Mouse (Mus musculus): Measurements from ENCODE around the gene Krt7. TPM values are rescaled to one million over a fixed set of nuclear protein-coding genes. Genes with fewer than 3 reads are reported as not detected.

The Krt7 gene
- polyA plus RNA-seq, 1 experiment: 28.3 TPM

DNA sequence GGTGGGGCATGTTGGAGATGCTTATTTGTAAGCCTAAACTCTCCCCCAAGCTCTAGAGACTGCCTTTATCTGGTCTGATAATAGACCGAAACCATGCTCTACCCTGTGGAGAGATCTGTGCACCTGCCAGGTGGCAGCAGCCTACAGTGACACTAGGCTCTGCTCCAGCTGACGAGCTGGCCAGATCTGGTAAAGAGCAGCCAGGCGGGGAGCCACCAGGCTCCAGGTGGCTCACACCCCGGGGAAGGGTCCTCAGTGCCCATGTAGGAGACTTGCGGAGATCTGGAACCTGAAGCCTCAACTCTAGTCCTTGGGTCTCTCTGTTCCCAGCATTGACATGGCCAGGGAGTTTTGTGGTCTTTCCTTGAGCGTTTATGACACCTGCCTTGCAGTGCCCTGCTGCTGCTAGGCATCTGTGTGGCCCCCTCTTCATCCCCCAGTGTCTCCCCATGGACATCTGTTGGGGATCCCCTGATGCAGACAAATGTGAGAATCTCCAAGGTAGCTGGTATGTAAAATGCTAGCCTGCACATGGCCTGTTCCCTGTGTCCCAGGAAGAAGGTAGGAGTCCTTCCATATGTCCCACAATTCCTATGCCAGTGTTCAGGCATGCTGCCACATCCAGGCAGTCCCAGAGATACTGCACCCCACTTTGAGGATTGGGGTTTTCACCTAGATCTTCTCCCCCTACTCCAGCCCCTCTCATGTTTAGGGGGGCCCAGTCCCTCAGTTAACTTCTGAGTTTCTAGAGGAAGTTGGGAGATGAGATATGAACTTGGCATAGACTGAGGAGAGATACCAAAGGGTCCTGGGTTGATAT, 34.7 kb upstream of the Krt7 start:
- no peak for DNase-seq
- 61% methylated on average over 6 of the region's 6 CpGs for WGBS
- H3K4me3 ChIP-seq (ENCODE audit: control insufficient read depth, insufficient read depth, low read length): no peak overlapping the region
- H3K27me3 ChIP-seq (ENCODE audit: control insufficient read depth, insufficient read depth, low read length): no peaks in the 10 kb centered on the region
- H3K27ac ChIP-seq (ENCODE audit: control insufficient read depth, insufficient read depth, low read length): no peak overlapping the region
- no peak for TF ChIP-seq CTCF (IDR thresholded peaks at IDR 0.05; ENCODE audit: borderline replicate concordance, control insufficient read depth, extremely low read depth, insufficient read depth, low read length, poor library complexity)
- TF ChIP-seq POLR2A (IDR thresholded peaks at IDR 0.05; ENCODE audit: control insufficient read depth, extremely low read depth, insufficient read depth, low read length, poor library complexity): no peak
- peaks cover 3% of the 10 kb centered on the region; the same call in 1 of the 2 replicates for H3K4me1 ChIP-seq (replicated peaks; ENCODE audit: control insufficient read depth, insufficient read depth, low read length)
- H3K36me3 ChIP-seq (ENCODE audit: control insufficient read depth, insufficient read depth, low read length): no peaks in the 10 kb centered on the region

DNA sequence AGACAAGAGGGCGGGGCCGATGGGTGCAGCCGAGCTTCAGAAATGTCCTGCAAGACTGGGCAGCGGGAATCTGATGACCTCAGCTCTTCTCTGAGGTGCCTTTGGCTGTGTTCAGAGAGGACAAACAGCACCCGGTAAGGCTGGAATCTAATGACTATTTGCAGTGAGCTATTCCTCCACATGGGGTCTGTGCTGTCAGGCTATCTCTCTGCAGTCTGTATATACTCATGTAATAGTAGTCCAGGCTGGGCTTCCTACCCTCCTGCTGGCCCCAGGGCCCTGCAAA, 34.1 kb upstream of the Krt7 start:
- no peaks in the 10 kb centered on the region for H3K27me3 ChIP-seq (ENCODE audit: control insufficient read depth, insufficient read depth, low read length)
- H3K36me3 ChIP-seq (ENCODE audit: control insufficient read depth, insufficient read depth, low read length): no peaks in the 10 kb centered on the region
- H3K4me1 ChIP-seq (replicated peaks; ENCODE audit: control insufficient read depth, insufficient read depth, low read length): peaks cover 3% of the 10 kb centered on the region; the same call in 1 of the 2 replicates
- no peak overlapping the region for H3K27ac ChIP-seq (ENCODE audit: control insufficient read depth, insufficient read depth, low read length)
- H3K4me3 ChIP-seq (ENCODE audit: control insufficient read depth, insufficient read depth, low read length): no peak overlapping the region
- TF ChIP-seq CTCF (IDR thresholded peaks at IDR 0.05; ENCODE audit: borderline replicate concordance, control insufficient read depth, extremely low read depth, insufficient read depth, low read length, poor library complexity): no peak
- no peak for TF ChIP-seq POLR2A (IDR thresholded peaks at IDR 0.05; ENCODE audit: control insufficient read depth, extremely low read depth, insufficient read depth, low read length, poor library complexity)
- no peak for DNase-seq
- 93% methylated on average over 5 of the region's 5 CpGs for WGBS

DNA sequence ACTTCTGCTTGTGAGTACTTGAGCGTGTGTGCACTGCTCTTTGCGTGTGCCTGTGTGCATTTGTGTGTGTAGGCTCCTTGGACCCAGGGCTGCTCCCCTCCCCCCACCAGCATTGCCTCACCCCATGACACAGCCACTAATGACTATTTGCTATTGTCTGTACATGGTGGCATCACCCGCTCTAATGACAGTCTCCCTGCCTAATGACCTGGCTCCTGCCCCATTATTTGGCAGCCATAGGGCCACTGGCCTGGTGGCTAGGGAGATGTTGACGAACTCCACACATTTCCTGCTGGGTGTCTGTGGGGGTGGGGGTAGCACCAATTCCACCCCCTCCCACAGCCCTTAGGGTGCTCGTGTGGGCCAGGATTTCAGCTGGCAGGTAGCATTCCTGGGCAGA, 32.2 kb upstream of the Krt7 start:
- H3K4me1 ChIP-seq (replicated peaks; ENCODE audit: control insufficient read depth, insufficient read depth, low read length): peaks cover 3% of the 10 kb centered on the region; the same call in 1 of the 2 replicates

GRCm38 (mm10) chr15:101381758-101382157, 29.1 kb upstream of the Krt7 start:
- Histone ChIP-seq H3K27me3 (ENCODE audit: control insufficient read depth, insufficient read depth, low read length) (no peaks in the 10 kb centered on the region), H3K36me3 (ENCODE audit: control insufficient read depth, insufficient read depth, low read length) (no peaks in the 10 kb centered on the region), H3K27ac (ENCODE audit: control insufficient read depth, insufficient read depth, low read length) (no peak overlapping the region), H3K4me1 (replicated peaks; ENCODE audit: control insufficient read depth, insufficient read depth, low read length) (no peaks in the 10 kb centered on the region), H3K4me3 (ENCODE audit: control insufficient read depth, insufficient read depth, low read length) (no peak overlapping the region)
- TF ChIP-seq POLR2A (IDR thresholded peaks at IDR 0.05; ENCODE audit: control insufficient read depth, extremely low read depth, insufficient read depth, low read length, poor library complexity): no peak
- TF ChIP-seq CTCF (IDR thresholded peaks at IDR 0.05; ENCODE audit: borderline replicate concordance, control insufficient read depth, extremely low read depth, insufficient read depth, low read length, poor library complexity): no peak
- DNase-seq: no peak
- 76% methylated on average over 9 of the region's 9 CpGs for WGBS

More for the DNA sequence above, 32.2 kb upstream of the Krt7 start:
- Histone ChIP-seq H3K27me3 (ENCODE audit: control insufficient read depth, insufficient read depth, low read length) (no peaks in the 10 kb centered on the region), H3K27ac (ENCODE audit: control insufficient read depth, insufficient read depth, low read length) (no peak overlapping the region), H3K4me3 (ENCODE audit: control insufficient read depth, insufficient read depth, low read length) (no peak overlapping the region), H3K36me3 (ENCODE audit: control insufficient read depth, insufficient read depth, low read length) (no peaks in the 10 kb centered on the region)
- DNase-seq: no peak
- TF ChIP-seq POLR2A (IDR thresholded peaks at IDR 0.05; ENCODE audit: control insufficient read depth, extremely low read depth, insufficient read depth, low read length, poor library complexity): no peak
- TF ChIP-seq CTCF (IDR thresholded peaks at IDR 0.05; ENCODE audit: borderline replicate concordance, control insufficient read depth, extremely low read depth, insufficient read depth, low read length, poor library complexity): no peak
- WGBS: 91% methylated on average over 5 of the region's 5 CpGs

DNA sequence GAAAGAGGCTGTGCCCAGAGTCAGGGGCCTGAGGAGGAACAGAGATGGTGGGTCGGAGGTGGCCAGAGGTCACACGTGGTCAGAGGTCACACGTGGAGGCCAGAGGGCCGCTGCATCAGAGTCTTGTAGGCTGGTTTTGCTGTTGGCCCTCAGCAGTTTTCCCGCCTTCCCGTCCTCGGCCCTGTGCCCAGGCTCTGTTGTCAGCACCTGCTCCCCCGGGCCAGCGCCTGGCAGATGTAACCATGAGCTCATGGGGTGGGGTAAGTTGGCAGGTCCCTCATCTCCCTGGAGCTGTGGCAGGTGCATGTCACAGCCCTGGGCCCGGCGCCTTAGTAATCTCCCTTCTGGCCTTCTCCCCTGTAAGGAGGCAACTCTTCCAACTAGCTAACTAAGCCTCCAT, 28.0 kb upstream of the Krt7 start:
- Histone ChIP-seq H3K36me3 (ENCODE audit: control insufficient read depth, insufficient read depth, low read length) (no peaks in the 10 kb centered on the region), H3K27me3 (ENCODE audit: control insufficient read depth, insufficient read depth, low read length) (no peaks in the 10 kb centered on the region), H3K27ac (ENCODE audit: control insufficient read depth, insufficient read depth, low read length) (no peak overlapping the region), H3K4me3 (ENCODE audit: control insufficient read depth, insufficient read depth, low read length) (no peak overlapping the region), H3K4me1 (replicated peaks; ENCODE audit: control insufficient read depth, insufficient read depth, low read length) (no peaks in the 10 kb centered on the region)
- 89% methylated on average over 11 of the region's 11 CpGs for WGBS
- TF ChIP-seq CTCF (IDR thresholded peaks at IDR 0.05; ENCODE audit: borderline replicate concordance, control insufficient read depth, extremely low read depth, insufficient read depth, low read length, poor library complexity): no peak
- TF ChIP-seq POLR2A (IDR thresholded peaks at IDR 0.05; ENCODE audit: control insufficient read depth, extremely low read depth, insufficient read depth, low read length, poor library complexity): no peak
- no peak for DNase-seq

DNA sequence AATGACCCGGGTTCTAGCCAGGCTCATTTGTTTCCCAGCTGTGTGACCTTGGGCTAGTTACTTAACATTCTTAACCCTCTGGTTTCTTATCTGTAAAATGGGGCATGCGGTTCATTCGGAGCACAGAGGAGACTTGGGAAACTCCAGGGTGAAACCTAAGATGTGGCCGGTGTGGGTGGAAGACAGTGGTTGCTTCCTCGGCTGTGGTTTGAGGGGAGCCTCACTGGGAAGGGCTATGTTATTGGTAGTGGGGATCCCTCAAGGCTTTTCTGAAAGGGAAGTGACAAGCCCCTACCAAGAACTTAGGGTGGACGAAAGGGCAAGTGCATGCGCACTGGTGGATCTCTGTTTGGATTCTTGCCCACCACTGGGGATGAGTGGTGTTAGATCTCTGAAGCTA, 26.2 kb upstream of the Krt7 start:
- TF ChIP-seq POLR2A (IDR thresholded peaks at IDR 0.05; ENCODE audit: control insufficient read depth, extremely low read depth, insufficient read depth, low read length, poor library complexity) (no peak), CTCF (IDR thresholded peaks at IDR 0.05; ENCODE audit: borderline replicate concordance, control insufficient read depth, extremely low read depth, insufficient read depth, low read length, poor library complexity) (no peak)
- Histone ChIP-seq H3K4me1 (replicated peaks; ENCODE audit: control insufficient read depth, insufficient read depth, low read length) (no peaks in the 10 kb centered on the region), H3K27me3 (ENCODE audit: control insufficient read depth, insufficient read depth, low read length) (no peaks in the 10 kb centered on the region), H3K36me3 (ENCODE audit: control insufficient read depth, insufficient read depth, low read length) (no peaks in the 10 kb centered on the region), H3K4me3 (ENCODE audit: control insufficient read depth, insufficient read depth, low read length) (no peak overlapping the region), H3K27ac (ENCODE audit: control insufficient read depth, insufficient read depth, low read length) (no peak overlapping the region)
- no peak for DNase-seq
- 9% methylated on average over 7 of the region's 7 CpGs for WGBS

Measured in thymus, adult 2 months (tissue).